Mouse (Mus musculus) E14TG2a.4 (cell line): ENCODE measurements around the gene Znhit2.

Experiments used
- CTCF ChIP-seq: conservative IDR thresholded peaks from 2 replicates; pipeline ENCODE4 v1.5.1; 2014; ENCODE audit warnings: low read length
- NANOG ChIP-seq: IDR thresholded peaks from 2 replicates; pipeline ENCODE4 v1.6.1; 2014; ENCODE audit warnings: borderline replicate concordance, low read length, mixed read lengths

DNA sequence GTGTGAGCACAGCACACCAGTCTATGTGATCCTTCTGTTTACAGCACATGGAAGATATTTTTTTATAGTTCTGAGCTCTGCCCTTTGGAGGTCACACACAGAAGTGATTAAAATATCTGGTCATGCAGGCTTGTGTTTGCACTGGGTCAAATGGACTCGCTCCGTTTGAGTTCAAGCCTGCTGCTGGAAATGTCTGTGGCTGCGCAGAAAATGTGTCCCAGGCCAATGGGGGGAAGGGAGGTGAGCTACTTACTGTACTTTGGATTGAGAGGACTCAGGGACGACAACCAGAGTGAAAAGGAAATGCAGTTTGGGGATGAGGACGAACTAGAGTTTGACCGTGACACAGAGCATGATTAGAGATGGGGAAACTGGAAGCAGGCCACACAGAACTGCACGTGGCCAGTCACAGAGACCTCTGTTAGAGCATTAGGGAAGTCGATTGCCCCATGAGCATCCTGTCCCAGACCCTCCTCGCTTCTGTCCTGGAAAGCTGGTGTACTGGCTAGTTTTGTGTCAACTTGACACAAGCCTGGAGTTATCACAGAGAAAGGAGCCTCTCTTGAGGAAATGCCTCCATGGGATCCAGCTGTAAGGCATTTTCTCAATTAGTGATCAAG lies 24.9 kb upstream of the Znhit2 start:
- no peak for TF ChIP-seq CTCF
- no peak for TF ChIP-seq NANOG
